Mouse (Mus musculus): ENCODE results near the gene Commd7. TPM values are rescaled to one million over a fixed set of nuclear protein-coding genes. Genes with fewer than 3 reads are reported as not detected.
"Not testable (repeated sequence)": the region's sequence is repeated elsewhere in the genome, so short reads cannot be mapped to it uniquely, and the experiment has no call there.

Gene Commd7
- polyA plus RNA-seq, 1 experiment from 2014 or later, result 70.4 TPM

DNA sequence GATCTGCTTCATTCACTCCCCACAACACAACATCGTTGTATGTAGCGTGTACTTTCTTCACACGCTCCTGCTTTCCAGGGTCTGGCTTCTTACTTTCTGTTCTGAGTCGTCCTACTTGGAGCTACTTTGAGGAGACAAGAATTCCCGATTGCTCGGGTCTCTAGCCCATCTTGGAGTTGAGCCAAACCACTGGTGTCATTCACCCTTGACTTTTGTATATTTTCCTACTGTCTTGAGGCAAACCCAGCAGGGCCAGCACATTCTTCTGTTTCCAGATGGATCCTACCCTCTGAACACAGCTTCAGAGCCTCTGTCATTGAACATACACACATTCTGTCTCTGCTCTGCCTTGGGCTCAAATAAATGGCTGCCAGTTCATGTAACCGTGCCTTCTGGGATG, 32.8 kb upstream of the Commd7 start:
- no peak overlapping the region for H3K4me2 ChIP-seq (replicated peaks; ENCODE audit: low read depth, low read length)
- no peak overlapping the region for H3K4me3 ChIP-seq (ENCODE audit: low read depth, low read length)
- H3K9ac ChIP-seq (replicated peaks; ENCODE audit: low read depth, low read length), result no peak overlapping the region
- peaks cover 3% of the 10 kb centered on the region for H3K36me3 ChIP-seq (ENCODE audit: control insufficient read depth, insufficient read depth, low read length)
- H3K9me3 ChIP-seq (ENCODE audit: control insufficient read depth, low read depth, low read length), result no peaks in the 10 kb centered on the region
- WGBS, result 85% methylated on average over 7 of the region's 7 CpGs
- no peaks in the 10 kb centered on the region for H3K27me3 ChIP-seq (ENCODE audit: control insufficient read depth, insufficient read depth, low read length)
- no peak overlapping the region for H3K27ac ChIP-seq (ENCODE audit: low read length)
- no peaks in the 10 kb centered on the region for H3K4me1 ChIP-seq (ENCODE audit: control insufficient read depth, insufficient read depth, low read length)
- ATAC-seq (ENCODE audit: insufficient number of reproducible peaks, insufficient read depth, low FRiP score, low read depth), result no peak

DNA sequence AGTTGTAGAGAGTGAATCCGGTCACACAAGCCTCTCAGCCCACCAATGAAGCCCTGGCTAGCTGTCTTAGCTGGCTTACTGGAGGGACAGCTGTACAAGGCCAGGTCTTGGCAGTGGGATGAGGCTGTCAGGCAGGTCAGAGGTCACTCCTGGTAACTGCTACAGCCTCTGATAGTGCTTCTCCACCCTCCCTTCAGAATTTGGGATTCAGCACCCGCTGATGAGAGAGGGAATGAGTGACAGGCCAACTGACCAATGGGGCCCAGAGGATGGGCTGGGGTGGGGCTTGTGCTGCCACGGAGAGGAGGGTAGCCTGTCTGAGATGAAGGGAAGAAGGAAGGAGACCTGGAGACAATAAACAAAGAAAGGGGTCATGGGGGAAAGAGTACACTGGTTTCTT, 28.0 kb upstream of the Commd7 start:
- H3K9ac ChIP-seq (replicated peaks; ENCODE audit: low read depth, low read length), result no peak overlapping the region
- WGBS, result 31% methylated on average over 3 of the region's 3 CpGs

DNA sequence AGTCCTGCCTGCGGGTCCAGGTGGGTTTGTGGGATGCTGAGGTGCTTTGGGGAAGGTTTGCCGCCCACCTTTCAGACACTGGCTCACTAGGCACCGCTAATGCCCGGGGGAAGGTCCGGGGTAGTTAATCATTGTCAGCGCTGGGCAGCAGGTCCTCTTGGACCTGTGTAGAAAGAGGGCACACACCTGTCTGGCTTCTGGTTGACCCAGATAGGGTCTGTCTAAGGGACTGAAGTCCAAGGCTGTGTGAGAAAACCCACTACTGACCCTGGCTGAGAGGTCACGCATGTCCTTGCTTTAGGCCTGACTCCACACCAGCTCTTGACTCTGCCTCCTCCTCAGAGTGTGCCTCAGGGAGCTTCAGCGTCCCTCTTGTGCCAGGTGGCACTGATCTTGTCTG, 25.1 kb upstream of the Commd7 start:
- H3K9ac ChIP-seq (replicated peaks; ENCODE audit: low read depth, low read length); H3K36me3 ChIP-seq (ENCODE audit: control insufficient read depth, insufficient read depth, low read length); H3K27me3 ChIP-seq (ENCODE audit: control insufficient read depth, insufficient read depth, low read length); H3K9me3 ChIP-seq (ENCODE audit: control insufficient read depth, low read depth, low read length); H3K4me3 ChIP-seq (ENCODE audit: low read depth, low read length); H3K27ac ChIP-seq (ENCODE audit: low read length); H3K4me2 ChIP-seq (replicated peaks; ENCODE audit: low read depth, low read length); H3K4me1 ChIP-seq (ENCODE audit: control insufficient read depth, insufficient read depth, low read length); ATAC-seq (ENCODE audit: insufficient number of reproducible peaks, insufficient read depth, low FRiP score, low read depth): not testable (repeated sequence)
- WGBS, result 78% methylated on average over 6 of the region's 8 CpGs

More for the DNA sequence above, 28.0 kb upstream of the Commd7 start:
- Histone ChIP-seq H3K9me3 (ENCODE audit: control insufficient read depth, low read depth, low read length) (no peaks in the 10 kb centered on the region), H3K27ac (ENCODE audit: low read length) (no peak overlapping the region), H3K27me3 (ENCODE audit: control insufficient read depth, insufficient read depth, low read length) (no peaks in the 10 kb centered on the region), H3K4me3 (ENCODE audit: low read depth, low read length) (no peak overlapping the region), H3K4me1 (ENCODE audit: control insufficient read depth, insufficient read depth, low read length) (no peaks in the 10 kb centered on the region), H3K4me2 (replicated peaks; ENCODE audit: low read depth, low read length) (no peak overlapping the region), H3K36me3 (ENCODE audit: control insufficient read depth, insufficient read depth, low read length) (peaks cover under 1% of the 10 kb centered on the region; the same call in 1 of the 2 replicates)
- ATAC-seq (ENCODE audit: insufficient number of reproducible peaks, insufficient read depth, low FRiP score, low read depth), result no peak

DNA sequence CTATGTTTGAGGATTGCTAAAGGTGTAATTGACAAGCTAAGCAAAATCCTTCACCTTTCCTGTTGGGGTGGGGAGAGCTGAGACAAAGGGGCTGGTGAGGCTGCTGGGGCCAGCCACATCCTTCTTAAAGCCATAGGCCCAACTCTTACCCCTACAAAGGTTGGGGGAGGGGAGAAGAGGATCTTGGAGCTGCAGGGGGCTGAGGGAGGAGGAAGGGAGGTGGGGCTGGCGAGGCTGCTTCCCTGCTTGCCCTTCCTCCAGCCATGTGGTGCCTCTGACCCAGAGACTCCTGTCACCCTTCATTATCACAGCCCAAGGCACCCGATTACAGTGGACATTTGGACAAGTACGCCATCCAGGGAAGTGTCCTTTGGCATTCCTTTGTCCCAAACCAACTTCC, 19.1 kb upstream of the Commd7 start:
- ATAC-seq (ENCODE audit: insufficient number of reproducible peaks, insufficient read depth, low FRiP score, low read depth), result no peak
- Histone ChIP-seq H3K4me3 (ENCODE audit: low read depth, low read length) (no peak overlapping the region), H3K27ac (ENCODE audit: low read length) (no peak overlapping the region), H3K9ac (replicated peaks; ENCODE audit: low read depth, low read length) (no peak overlapping the region), H3K36me3 (ENCODE audit: control insufficient read depth, insufficient read depth, low read length) (no peaks in the 10 kb centered on the region), H3K4me1 (ENCODE audit: control insufficient read depth, insufficient read depth, low read length) (peaks cover 10% of the 10 kb centered on the region; the same call in 1 of the 2 replicates), H3K9me3 (ENCODE audit: control insufficient read depth, low read depth, low read length) (no peaks in the 10 kb centered on the region), H3K4me2 (replicated peaks; ENCODE audit: low read depth, low read length) (no peak overlapping the region), H3K27me3 (ENCODE audit: control insufficient read depth, insufficient read depth, low read length) (no peaks in the 10 kb centered on the region)
- WGBS, result 57% methylated on average over 3 of the region's 3 CpGs

DNA sequence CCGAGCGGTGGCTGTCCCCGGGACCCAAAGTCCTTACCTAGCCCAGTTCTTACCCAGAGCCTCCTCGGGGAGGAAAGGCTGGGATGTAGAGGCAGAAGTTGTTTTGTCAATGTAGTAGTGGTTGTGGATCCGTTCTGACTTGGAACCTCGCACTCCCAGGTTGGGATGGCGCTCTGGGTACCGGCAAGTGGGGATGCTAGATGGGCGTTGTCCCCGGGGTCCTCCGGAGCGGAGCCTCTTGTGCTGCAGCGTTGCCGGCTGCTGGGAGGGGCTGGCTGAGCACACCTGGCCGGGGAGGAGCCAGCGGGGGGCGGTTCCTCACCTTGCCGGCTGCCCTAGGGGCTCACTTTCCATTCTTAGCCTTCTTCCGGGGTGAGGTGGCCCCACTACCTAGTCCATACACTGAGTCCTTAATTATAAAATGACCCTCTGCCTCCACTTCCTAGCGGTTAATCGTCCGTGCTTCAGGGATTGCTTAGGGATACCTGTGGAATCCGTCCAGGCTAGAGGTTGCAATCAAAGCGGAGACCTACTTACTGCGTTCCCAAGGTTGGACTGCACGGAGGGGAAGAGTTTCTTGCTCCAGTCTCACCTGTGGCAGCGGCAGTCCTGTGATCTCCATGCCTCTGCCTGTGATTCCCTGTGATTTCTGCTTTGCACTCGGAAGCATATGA, 17.6 kb upstream of the Commd7 start:
- H3K9ac ChIP-seq (replicated peaks; ENCODE audit: low read depth, low read length), result peak overlapping the region; percentile 74
- peaks cover 10% of the 10 kb centered on the region; the same call in 1 of the 2 replicates for H3K4me1 ChIP-seq (ENCODE audit: control insufficient read depth, insufficient read depth, low read length)
- no peaks in the 10 kb centered on the region for H3K9me3 ChIP-seq (ENCODE audit: control insufficient read depth, low read depth, low read length)
- WGBS, result 3% methylated on average over 28 of the region's 28 CpGs
- no peaks in the 10 kb centered on the region for H3K36me3 ChIP-seq (ENCODE audit: control insufficient read depth, insufficient read depth, low read length)
- H3K4me2 ChIP-seq (replicated peaks; ENCODE audit: low read depth, low read length), result peak overlapping the region; percentile 94
- ATAC-seq (ENCODE audit: insufficient number of reproducible peaks, insufficient read depth, low FRiP score, low read depth), result peak; percentile 60
- no peak overlapping the region for H3K27ac ChIP-seq (ENCODE audit: low read length)
- H3K27me3 ChIP-seq (ENCODE audit: control insufficient read depth, insufficient read depth, low read length), result no peaks in the 10 kb centered on the region
- H3K4me3 ChIP-seq (ENCODE audit: low read depth, low read length), result peak overlapping the region; percentile 78

DNA sequence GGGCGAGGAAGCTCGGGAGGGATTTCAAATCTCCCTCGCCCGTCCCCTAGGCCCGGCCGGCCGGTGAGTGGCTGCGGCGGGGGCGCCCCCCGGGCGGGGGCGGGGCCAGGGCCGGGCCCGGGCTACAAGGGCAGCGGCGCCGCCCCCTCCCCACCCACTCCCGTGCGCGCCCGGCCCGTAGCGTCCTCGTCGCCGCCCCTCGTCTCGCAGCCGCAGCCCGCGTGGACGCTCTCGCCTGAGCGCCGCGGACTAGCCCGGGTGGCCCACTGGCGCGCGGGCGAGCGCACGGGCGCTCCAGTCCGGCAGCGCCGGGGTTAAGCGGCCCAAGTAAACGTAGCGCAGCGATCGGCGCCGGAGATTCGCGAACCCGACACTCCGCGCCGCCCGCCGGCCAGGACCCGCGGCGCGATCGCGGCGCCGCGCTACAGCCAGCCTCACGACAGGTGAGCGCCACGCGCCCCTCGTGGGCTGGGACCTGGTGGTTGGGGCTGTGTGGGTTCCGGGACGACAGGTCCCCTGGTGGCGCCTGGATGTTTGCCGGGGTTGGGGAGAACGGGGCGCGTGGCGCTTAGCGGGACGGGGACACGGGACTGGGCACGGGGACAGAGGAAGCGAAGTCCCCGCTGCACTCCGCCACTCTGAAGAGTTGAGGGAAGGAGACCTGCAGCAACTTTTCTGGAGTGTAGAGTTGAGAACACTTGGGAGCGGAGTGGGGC, 16.9 kb upstream of the Commd7 start, which contains the start of gene Dnmt3b:
Gene Dnmt3b, plus strand, starts transcription at position 153 of the 716 bp plus-strand sequence.
- Histone ChIP-seq H3K9me3 (ENCODE audit: control insufficient read depth, low read depth, low read length) (no peaks in the 10 kb centered on the region), H3K4me3 (ENCODE audit: low read depth, low read length) (peak within 1 kb of the TSS; percentile 78), H3K27me3 (ENCODE audit: control insufficient read depth, insufficient read depth, low read length) (no peaks in the 10 kb centered on the region), H3K4me1 (ENCODE audit: control insufficient read depth, insufficient read depth, low read length) (peaks cover 10% of the 10 kb centered on the region; the same call in 1 of the 2 replicates), H3K36me3 (ENCODE audit: control insufficient read depth, insufficient read depth, low read length) (no peaks in the 10 kb centered on the region), H3K9ac (replicated peaks; ENCODE audit: low read depth, low read length) (peak within 1 kb of the TSS; percentile 74), H3K27ac (ENCODE audit: low read length) (no peak within 1 kb of the TSS), H3K4me2 (replicated peaks; ENCODE audit: low read depth, low read length) (peak within 1 kb of the TSS; percentile 94)
- under 1% methylated on average over 84 of the region's 93 CpGs for WGBS
- peak; percentile 87 for ATAC-seq (ENCODE audit: insufficient number of reproducible peaks, insufficient read depth, low FRiP score, low read depth)

DNA sequence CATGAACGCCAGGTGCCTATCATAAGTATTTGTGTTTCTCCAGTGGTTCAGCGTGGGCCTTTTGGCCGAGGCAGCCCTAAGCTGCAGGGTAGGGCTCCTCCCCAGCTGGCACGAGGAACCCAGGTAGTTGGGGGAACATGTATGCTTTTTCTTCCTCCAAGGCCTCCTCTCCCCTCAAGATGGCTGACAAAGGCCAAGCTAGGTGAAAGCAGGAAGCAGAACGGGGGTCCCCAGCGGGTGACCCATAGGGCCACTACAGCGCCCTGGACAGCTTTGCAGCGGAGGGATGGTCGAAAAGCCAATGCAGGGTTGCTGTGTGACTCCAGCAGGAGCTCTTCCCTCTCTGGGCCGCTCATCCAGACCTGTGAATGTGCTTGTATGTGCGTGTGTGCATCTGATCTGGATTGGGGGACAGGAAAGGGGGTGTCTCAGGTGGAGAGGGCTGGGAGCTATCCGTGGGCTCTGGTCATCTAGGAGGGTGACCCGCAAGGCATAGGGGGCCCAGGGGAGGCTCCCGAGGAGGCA, 16.3 kb upstream of the Commd7 start:
- Histone ChIP-seq H3K4me3 (ENCODE audit: low read depth, low read length) (peak overlapping the region; percentile 78), H3K9ac (replicated peaks; ENCODE audit: low read depth, low read length) (peak overlapping the region; percentile 74), H3K36me3 (ENCODE audit: control insufficient read depth, insufficient read depth, low read length) (no peaks in the 10 kb centered on the region), H3K27ac (ENCODE audit: low read length) (no peak overlapping the region), H3K9me3 (ENCODE audit: control insufficient read depth, low read depth, low read length) (no peaks in the 10 kb centered on the region), H3K4me2 (replicated peaks; ENCODE audit: low read depth, low read length) (peak overlapping the region; percentile 94), H3K4me1 (ENCODE audit: control insufficient read depth, insufficient read depth, low read length) (peaks cover 10% of the 10 kb centered on the region; the same call in 1 of the 2 replicates), H3K27me3 (ENCODE audit: control insufficient read depth, insufficient read depth, low read length) (no peaks in the 10 kb centered on the region)
- 19% methylated on average over 14 of the region's 14 CpGs for WGBS
- no peak for ATAC-seq (ENCODE audit: insufficient number of reproducible peaks, insufficient read depth, low FRiP score, low read depth)

DNA sequence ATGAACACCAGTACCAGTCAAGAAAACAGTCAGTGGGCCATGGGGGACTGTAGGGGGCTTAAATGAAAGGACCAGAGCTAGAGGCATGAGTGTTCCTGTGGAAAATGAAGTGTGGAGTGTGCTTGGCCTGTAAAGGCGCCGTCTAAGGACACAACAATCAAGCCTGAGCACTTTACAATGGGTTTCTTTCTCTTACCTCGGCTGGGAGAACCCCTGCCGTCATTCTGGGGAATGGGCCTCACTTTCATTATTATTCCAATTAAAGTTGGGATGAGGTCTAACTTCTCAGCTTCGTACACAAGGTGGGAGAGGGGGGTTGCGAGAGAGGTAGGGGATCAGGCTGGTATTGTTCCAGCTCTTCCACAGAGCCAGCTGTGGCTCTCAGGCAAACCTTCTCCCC, 10.4 kb upstream of the Commd7 start:
- ATAC-seq (ENCODE audit: insufficient number of reproducible peaks, insufficient read depth, low FRiP score, low read depth), result no peak
- no peak overlapping the region for H3K9ac ChIP-seq (replicated peaks; ENCODE audit: low read depth, low read length)
- WGBS, result 42% methylated on average over 6 of the region's 6 CpGs

More for the DNA sequence above, 10.4 kb upstream of the Commd7 start:
- Histone ChIP-seq H3K9me3 (ENCODE audit: control insufficient read depth, low read depth, low read length) (no peaks in the 10 kb centered on the region), H3K4me1 (ENCODE audit: control insufficient read depth, insufficient read depth, low read length) (no peaks in the 10 kb centered on the region), H3K4me2 (replicated peaks; ENCODE audit: low read depth, low read length) (no peak overlapping the region), H3K27ac (ENCODE audit: low read length) (no peak overlapping the region), H3K27me3 (ENCODE audit: control insufficient read depth, insufficient read depth, low read length) (no peaks in the 10 kb centered on the region), H3K36me3 (ENCODE audit: control insufficient read depth, insufficient read depth, low read length) (no peaks in the 10 kb centered on the region), H3K4me3 (ENCODE audit: low read depth, low read length) (no peak overlapping the region)
